Mouse (Mus musculus) Muller cell, postnatal 12 days (primary cell): ENCODE results near the gene Pm20d1.

ENCODE experiments used
- DNase-seq: peaks from one replicate; pipeline ENCODE4 v3.0.0-alpha.2; 2015; ENCODE audit errors: inconsistent ontology term

Pm20d1 gene

GRCm38 (mm10) chr1:131797202-131797909 is at the start of gene Pm20d1:
TSS of gene Pm20d1 (plus strand) at chr1:131797381.
- peak; percentile 16 for DNase-seq

GRCm38 (mm10) chr1:131747761-131748160 is 49.4 kb upstream of the Pm20d1 start:
- DNase-seq, result peak; percentile 47

GRCm38 (mm10) chr1:131748636-131749035 is 48.5 kb upstream of the Pm20d1 start:
- DNase-seq, result no peak

GRCm38 (mm10) chr1:131749706-131750545 is 47.3 kb upstream of the Pm20d1 start:
- no peak for DNase-seq

GRCm38 (mm10) chr1:131751181-131751890 is 45.8 kb upstream of the Pm20d1 start:
- peak; percentile 34 for DNase-seq

- peak; percentile 87 for DNase-seq
Measured at GRCm38 (mm10) chr1:131751891-131752311, 45.3 kb upstream of the Pm20d1 start.

GRCm38 (mm10) chr1:131754212-131754829 is 42.9 kb upstream of the Pm20d1 start:
- DNase-seq, result no peak

- no peak for DNase-seq
Measured at GRCm38 (mm10) chr1:131754916-131755315, 42.3 kb upstream of the Pm20d1 start.

- no peak for DNase-seq
Measured at GRCm38 (mm10) chr1:131757211-131757610, 40.0 kb upstream of the Pm20d1 start.

- DNase-seq, result no peak
Measured at GRCm38 (mm10) chr1:131758796-131759195, 38.4 kb upstream of the Pm20d1 start.

GRCm38 (mm10) chr1:131759667-131760427 is 37.3 kb upstream of the Pm20d1 start:
- DNase-seq, result no peak

- DNase-seq, result no peak
Measured at GRCm38 (mm10) chr1:131760428-131760820, 36.8 kb upstream of the Pm20d1 start.

GRCm38 (mm10) chr1:131761079-131761831 is 35.9 kb upstream of the Pm20d1 start:
- DNase-seq, result no peak

GRCm38 (mm10) chr1:131763683-131764082 is 33.5 kb upstream of the Pm20d1 start:
- DNase-seq, result no peak

- no peak for DNase-seq
Measured at GRCm38 (mm10) chr1:131764581-131765338, 32.4 kb upstream of the Pm20d1 start.

- DNase-seq, result peak; percentile 71
Measured at GRCm38 (mm10) chr1:131765357-131766001, 31.7 kb upstream of the Pm20d1 start.

GRCm38 (mm10) chr1:131769296-131769695 is 27.9 kb upstream of the Pm20d1 start:
- DNase-seq, result no peak

- peak; percentile 90 for DNase-seq
Measured at GRCm38 (mm10) chr1:131770656-131771055, 26.5 kb upstream of the Pm20d1 start.

- no peak for DNase-seq
Measured at GRCm38 (mm10) chr1:131771440-131771839, 25.7 kb upstream of the Pm20d1 start.
